Mouse (Mus musculus) CD4-positive, CD25-positive, alpha-beta regulatory T cell, adult 4 months (primary cell): ENCODE measurements around the gene Hist1h2ak. TPM values are rescaled to one million over a fixed set of nuclear protein-coding genes. Genes with fewer than 3 reads are reported as not detected.

Source experiments
- ATAC-seq: one replicate; pipeline ENCODE4 v1.8.0; 2017
- polyA plus RNA-seq, 2 experiments: library from polyadenylated mRNA; unstranded; fragments of 100-300 nt; shearing (Covaris generic); gene quantifications; one replicate each; pipeline ENCODE4 v1.2.1; 2017

The Hist1h2ak gene
- polyA plus RNA-seq, 2 experiments from 2014 or later: 2.1 TPM; not detected in 1

DNA sequence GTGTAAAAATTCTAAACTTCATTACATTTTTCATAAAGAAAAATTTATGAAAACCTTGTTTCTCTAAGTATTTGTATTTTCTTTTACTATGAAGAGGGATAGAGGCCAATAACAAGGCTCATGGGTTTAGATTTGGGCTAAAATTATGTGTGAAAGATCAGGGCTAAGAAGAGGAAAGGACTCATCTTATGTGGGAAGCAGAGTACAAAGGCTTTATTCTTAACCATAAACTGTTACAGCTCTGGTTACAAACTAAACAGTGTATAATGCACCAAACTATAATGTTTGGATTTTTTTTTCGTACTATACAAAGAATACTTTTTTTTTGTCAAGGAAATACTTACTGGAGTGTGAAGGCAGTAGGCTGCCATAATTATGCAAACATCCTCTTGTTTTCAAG, 2.1 kb upstream of the Hist1h2ak start:
- no peak for ATAC-seq

DNA sequence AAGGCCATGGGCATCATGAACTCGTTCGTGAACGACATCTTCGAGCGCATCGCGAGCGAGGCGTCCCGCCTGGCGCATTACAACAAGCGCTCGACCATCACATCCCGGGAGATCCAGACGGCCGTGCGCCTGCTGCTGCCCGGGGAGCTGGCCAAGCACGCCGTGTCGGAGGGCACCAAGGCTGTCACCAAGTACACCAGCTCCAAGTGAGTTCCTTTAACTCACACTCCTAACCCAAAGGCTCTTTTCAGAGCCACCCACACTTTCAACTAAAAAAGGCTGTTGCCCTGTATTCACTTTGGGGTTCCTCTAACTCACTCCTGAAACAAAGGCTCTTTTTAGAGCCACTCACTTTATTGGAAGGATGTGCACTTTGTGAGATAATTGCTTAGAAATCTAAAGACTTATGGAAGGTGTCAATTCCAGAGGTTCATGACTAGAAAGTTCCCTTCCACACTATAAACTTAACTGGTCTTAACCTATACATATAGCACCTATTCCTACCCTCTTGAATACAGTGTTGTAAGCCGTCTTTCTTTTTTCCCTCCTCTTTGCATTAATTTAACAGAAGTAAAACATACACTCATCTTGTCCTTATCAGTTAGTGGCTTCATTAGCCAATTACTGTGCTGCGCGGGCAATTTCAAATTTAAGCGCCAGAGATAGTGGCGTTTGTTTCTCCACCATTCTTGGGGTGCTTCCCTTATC, 821 bp upstream of the Hist1h2ak start:
- peak; percentile 1 for ATAC-seq

DNA sequence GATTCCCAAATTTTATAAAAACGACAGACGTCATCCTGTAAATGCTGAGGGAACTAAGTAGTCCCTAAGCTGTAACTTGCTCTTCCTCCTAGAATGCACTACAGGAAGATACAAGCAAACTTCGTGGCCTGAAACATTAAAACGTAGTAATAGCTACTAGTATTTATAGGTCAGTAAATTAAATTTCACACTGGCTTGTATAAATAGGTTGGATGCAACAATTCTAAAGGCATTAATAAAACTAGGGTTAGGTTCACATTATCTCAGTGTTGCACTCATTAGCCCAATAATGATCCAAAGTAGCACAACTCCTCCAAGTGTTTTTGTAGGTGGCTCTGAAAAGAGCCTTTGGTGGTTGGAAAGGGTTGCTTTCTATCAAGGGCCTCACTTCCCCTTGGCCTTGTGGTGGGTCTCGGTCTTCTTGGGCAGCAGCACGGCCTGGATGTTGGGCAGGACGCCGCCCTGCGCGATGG, 540 bp downstream of the Hist1h2ak start:
- no peak for ATAC-seq

GRCm38 (mm10) chr13:21752356-21752755, 1.3 kb downstream of the Hist1h2ak start:
- ATAC-seq: no peak

DNA sequence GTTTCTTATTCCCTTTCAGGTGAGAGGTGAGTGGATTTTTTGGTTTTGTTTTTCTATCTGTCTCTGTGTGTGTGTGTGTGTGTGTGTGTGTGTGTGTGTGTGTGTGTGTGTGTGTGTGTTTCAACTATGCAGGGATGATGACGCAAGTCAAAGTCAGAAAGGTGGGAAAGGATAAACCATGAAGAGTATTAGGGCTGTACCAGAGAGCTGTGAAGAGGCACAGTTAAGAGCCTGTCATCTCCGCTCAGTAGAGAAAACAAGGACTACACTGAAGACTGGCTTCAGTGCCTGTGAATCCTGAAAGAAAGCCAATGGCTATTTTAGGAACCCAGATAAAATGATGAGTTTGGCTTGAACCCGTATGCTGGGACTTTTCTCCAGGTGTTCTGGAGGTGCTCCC, 1.8 kb downstream of the Hist1h2ak start:
- no peak for ATAC-seq

- ATAC-seq: no peak
These were observed 2.2 kb downstream of the Hist1h2ak start for GRCm38 (mm10) chr13:21751417-21751816.

GRCm38 (mm10) chr13:21750159-21751017, 3.2 kb downstream of the Hist1h2ak start, which contains the start of gene Hist1h4k:
Gene Hist1h4k, minus strand, starts transcription at chr13:21750505.
- peak; percentile 52 for ATAC-seq

GRCm38 (mm10) chr13:21749387-21750158, 4.1 kb downstream of the Hist1h2ak start:
- no peak for ATAC-seq

GRCm38 (mm10) chr13:21745006-21745405, 8.6 kb downstream of the Hist1h2ak start:
- ATAC-seq: no peak

GRCm38 (mm10) chr13:21734906-21735767, 18.5 kb downstream of the Hist1h2ak start, which contains the start of gene Hist1h4j:
Gene Hist1h4j, plus strand, starts transcription at chr13:21735064.
- peak; percentile 66 for ATAC-seq

DNA sequence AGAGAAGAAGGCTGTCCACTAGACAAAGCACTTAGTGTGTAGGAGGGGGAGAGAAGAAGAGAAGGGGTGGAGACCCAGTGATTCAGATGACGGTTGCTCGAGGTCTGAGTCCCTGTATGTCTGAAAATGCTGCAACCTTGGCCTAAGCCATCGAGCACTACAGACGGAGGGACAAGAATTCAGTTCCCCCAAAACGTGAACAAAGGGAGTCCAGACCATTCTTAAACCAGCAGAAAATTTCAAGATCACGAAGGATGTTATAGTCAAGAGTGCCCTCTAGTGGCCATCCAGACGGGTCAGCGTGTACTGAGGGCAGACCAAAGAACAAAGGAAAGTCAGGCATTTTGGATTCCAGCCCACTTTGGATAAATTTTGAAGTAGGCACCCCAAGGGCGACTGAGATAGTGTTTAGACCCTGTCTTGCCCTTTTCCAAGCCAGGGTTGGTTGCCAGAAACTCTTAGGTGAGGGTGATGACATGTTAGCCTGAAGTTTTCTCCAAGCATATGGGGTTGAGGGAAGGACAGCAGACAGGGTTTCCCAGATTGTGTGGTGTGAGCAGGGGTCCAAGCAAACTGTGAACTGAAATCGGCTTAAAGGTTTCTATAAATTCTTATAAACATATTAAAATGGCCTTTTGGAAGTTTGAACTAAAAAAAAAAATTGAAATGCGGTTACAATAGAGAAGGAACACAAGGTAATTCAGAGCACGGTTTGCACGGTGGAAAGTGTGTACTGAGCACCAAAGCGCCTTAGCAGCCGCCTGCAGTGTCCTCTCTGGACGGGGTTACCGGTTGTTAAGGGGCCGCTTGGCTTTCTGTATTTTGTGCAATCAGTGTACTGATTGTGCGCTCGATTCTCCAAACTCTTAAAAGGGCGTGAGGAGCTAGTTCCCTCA, 19.4 kb downstream of the Hist1h2ak start:
- ATAC-seq: peak; percentile 56

- no peak for ATAC-seq
These were observed 20.2 kb downstream of the Hist1h2ak start for GRCm38 (mm10) chr13:21733466-21733865.

GRCm38 (mm10) chr13:21729544-21729943, 24.1 kb downstream of the Hist1h2ak start:
- no peak for ATAC-seq

DNA sequence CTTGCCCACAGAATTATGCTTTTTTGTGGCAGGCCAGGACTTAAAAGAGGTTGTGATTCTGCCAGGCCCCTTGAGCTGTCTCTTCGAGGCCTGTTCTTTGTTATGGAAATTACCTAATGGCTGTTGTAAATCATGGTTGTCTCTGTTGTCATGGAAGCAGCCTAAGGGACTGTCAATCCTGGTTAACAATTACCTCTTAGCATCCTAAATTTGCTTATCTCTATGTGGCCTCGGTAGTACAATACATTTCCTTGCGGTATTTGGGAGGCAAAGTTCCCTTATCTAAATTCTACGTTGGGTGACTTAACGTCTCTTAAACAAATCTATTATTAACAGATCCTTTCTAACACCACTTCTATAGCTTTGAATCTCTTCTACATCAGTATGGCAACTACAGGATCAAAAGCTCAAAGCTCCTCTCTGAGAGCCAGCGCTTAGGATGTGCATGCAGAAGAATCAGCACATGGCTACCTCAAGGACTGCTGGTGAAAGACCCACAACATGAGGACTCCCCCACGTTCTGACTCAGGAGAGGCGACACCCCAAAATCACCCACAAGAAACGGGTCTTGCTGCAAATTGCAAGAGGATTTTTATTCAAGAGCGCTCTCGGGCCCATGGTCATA, 25.6 kb downstream of the Hist1h2ak start:
- no peak for ATAC-seq

DNA sequence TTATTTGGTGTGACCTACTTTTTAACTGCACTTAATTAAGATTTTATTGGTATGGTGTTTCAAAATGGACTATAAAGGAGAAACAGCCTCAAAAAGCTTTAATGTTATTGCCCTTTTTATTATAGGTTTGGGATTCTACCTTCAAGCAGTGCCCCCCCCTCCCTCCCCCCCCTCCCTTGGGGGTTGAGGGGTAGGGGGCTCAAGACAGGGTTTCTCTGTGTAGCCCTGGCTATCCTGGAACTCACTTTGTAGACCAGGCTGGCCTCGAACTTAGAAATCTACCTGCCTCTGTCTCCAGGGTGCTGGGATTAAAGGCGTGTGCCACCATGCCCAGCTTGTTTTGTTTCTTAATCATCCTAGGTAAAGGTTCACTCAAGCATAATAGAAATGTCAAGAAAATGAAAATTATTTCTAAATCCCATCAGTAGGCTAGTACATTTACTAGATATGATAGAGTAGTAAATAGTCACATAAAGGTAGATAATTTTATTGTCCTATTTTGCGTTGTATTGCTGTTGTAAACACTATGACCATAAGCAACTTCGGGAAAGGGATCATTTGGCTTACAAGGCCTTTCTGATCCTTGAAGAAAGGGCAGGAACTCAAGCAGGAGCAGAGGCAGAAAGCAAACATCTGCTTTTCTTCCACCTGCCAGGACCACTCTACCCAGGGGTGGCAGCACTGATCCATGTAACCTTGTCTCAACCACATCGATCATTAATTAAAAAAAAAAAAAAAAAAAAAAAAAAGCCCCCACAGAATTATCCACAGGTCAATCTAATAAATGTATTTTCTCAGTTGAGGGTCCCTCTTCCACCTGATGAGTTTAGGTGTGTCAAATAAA, 30.4 kb downstream of the Hist1h2ak start:
- no peak for ATAC-seq

DNA sequence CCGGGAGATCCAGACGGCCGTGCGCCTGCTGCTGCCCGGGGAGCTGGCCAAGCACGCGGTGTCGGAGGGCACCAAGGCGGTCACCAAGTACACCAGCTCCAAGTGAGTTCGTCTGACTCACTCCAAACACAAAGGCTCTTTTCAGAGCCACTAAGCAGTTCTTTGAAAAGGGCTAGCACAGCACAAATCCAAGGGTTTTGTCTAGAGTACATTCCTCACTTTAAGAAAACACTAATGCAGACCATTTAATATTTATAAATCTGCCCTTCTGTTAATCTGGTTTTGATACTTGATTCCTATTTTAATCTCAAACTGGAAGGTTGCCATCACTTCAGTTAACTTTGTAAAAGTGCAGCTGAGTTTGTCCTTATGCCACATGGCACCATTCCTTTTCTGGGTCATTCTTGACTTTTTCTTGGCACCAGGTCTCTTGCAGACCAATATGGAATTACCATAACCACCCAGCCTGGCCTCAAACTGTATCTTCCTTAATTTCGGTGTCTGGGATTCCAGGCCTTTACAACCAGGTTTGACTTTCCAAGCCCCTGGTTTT, 31.2 kb downstream of the Hist1h2ak start:
- ATAC-seq: no peak

- peak; percentile 95 for ATAC-seq
These were observed 31.8 kb downstream of the Hist1h2ak start, which contains the start of gene Hist1h2bm for GRCm38 (mm10) chr13:21721757-21722372. Gene Hist1h2bm, plus strand, starts transcription at chr13:21722044.

GRCm38 (mm10) chr13:21721107-21721756, 32.4 kb downstream of the Hist1h2ak start:
- ATAC-seq: peak; percentile 10
